Mouse (Mus musculus): ENCODE measurements around the gene Htra1.

DNA sequence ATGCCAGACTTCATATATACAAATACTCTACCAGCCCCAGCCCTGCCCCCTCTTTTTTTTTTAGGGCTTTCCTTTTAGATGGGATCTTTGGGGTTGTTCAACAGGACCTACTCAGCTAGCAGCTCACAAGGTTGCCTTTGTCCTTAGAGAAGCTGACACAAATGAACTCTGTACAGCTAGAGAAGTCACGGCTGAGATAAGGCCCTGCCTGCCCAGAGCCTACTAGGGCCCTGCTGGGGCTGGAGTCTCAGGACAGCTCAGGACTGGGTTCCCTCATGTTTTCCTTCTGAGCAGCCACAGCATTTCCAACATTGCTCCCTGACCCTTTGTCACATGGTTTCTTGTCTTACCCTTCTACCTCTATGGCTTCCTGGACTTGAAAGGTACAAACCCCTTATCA, 91.6 kb downstream of the Htra1 start:
- TF ChIP-seq HCFC1 (IDR thresholded peaks at IDR 0.05; ENCODE audit: borderline replicate concordance, insufficient read depth, low read length): no peak
- TF ChIP-seq ZNF384 (IDR thresholded peaks at IDR 0.05; ENCODE audit: low read depth, low read length): no peak
- TF ChIP-seq ZC3H11A (IDR thresholded peaks at IDR 0.05; ENCODE audit: borderline replicate concordance, low read depth, low read length): no peak
- no peak for TF ChIP-seq CHD2 (IDR thresholded peaks at IDR 0.05; ENCODE audit: low read depth, low read length)
- TF ChIP-seq MAFK (IDR thresholded peaks at IDR 0.05; ENCODE audit: insufficient read depth, low read depth, low read length): no peak
